Mouse (Mus musculus) CH12.LX (cell line): ENCODE data around the gene Rgs12. TPM values are rescaled to one million over a fixed set of nuclear protein-coding genes. Genes with fewer than 3 reads are reported as not detected.

Experiments used
- DNase-seq: peaks from one replicate; pipeline ENCODE4 v3.0.0-alpha.2; 2013; ENCODE audit errors: extremely low read depth
- H3K27ac ChIP-seq: 2 replicates; pipeline ENCODE4 v1.5.1; 2012; ENCODE audit warnings: low read depth, mild to moderate bottlenecking, control low read depth, moderate library complexity; ENCODE audit not compliant: insufficient read depth
- H3K27me3 ChIP-seq: replicated peaks from 2 replicates; pipeline ENCODE3; 2012; ENCODE audit warnings: inconsistent platforms
- H3K36me3 ChIP-seq, 2 experiments: replicated peaks in 1 of 2; 2 replicates each; pipeline versions ENCODE3 to v1.6.1; 2012; ENCODE audit warnings: inconsistent platforms in 1 of 2, low read length in 1 of 2, mild to moderate bottlenecking in 1 of 2, mixed read lengths in 1 of 2, moderate library complexity in 1 of 2; ENCODE audit not compliant: control insufficient read depth in 1 of 2, insufficient read depth in 1 of 2
- H3K4me1 ChIP-seq, 2 experiments: 2 replicates each; pipeline ENCODE4 v1.6.1; 2012; ENCODE audit warnings: inconsistent platforms in 1 of 2, moderate library complexity in 1 of 2; ENCODE audit not compliant: insufficient read depth in 2 of 2, control insufficient read depth in 1 of 2
- H3K4me2 ChIP-seq: 2 replicates; pipeline ENCODE4 v1.6.1; 2012; ENCODE audit warnings: low read depth, mild to moderate bottlenecking, control low read depth; ENCODE audit not compliant: poor library complexity, insufficient read depth, severe bottlenecking
- H3K4me3 ChIP-seq, 3 experiments: fragments of 150-350 bp in 1 of 3; sonication (generic) in 1 of 3; replicated peaks in 1 of 3; 2 replicates each; pipeline versions ENCODE3 to v1.5.1; 2011 to 2012; ENCODE audit warnings: low read depth in 2 of 3, low read length in 2 of 3, mild to moderate bottlenecking in 2 of 3, moderate library complexity in 2 of 3, control low read depth in 1 of 3, improper control_type of control experiment in 1 of 3, inconsistent platforms in 1 of 3, mixed read lengths in 1 of 3; ENCODE audit not compliant: poor library complexity in 1 of 3
- H3K79me2 ChIP-seq: replicated peaks from 2 replicates; pipeline ENCODE4 v1.6.1; 2012; ENCODE audit warnings: mild to moderate bottlenecking, moderate library complexity; ENCODE audit not compliant: control insufficient read depth, poor library complexity, insufficient read depth, severe bottlenecking; ENCODE audit errors: extremely low read depth
- H3K9ac ChIP-seq: 2 replicates; pipeline ENCODE4 v1.6.1; 2012; ENCODE audit warnings: low read depth, mild to moderate bottlenecking, control low read depth, moderate library complexity; ENCODE audit not compliant: insufficient read depth
- H3K9me3 ChIP-seq: replicated peaks from 2 replicates; pipeline ENCODE3; 2012; ENCODE audit warnings: low read length, inconsistent platforms, mixed read lengths
- BHLHE40 ChIP-seq: IDR thresholded peaks from 2 replicates; pipeline ENCODE4 v1.6.1; 2011; ENCODE audit warnings: mild to moderate bottlenecking, low read depth, low read length, improper control_type of control experiment
- CHD1 ChIP-seq: IDR thresholded peaks from 2 replicates; pipeline ENCODE4 v1.6.1; 2012; ENCODE audit warnings: low read depth, low read length, improper control_type of control experiment, inconsistent platforms
- CHD2 ChIP-seq: IDR thresholded peaks from 2 replicates; pipeline ENCODE4 v1.6.1; 2011; ENCODE audit warnings: low read length, improper control_type of control experiment
- CTCF ChIP-seq, 2 experiments: IDR thresholded peaks in 1 of 2; conservative IDR thresholded peaks in 1 of 2; 2 replicates each; pipeline ENCODE4 v1.5.1; 2011 to 2012; ENCODE audit warnings: low read depth in 2 of 2, low read length in 2 of 2, improper control_type of control experiment in 1 of 2, inconsistent platforms in 1 of 2, mild to moderate bottlenecking in 1 of 2, moderate library complexity in 1 of 2
- ELF1 ChIP-seq: IDR thresholded peaks from 2 replicates; pipeline ENCODE4 v1.6.1; 2014; ENCODE audit warnings: low read depth, mild to moderate bottlenecking, inconsistent platforms, low read length, improper control_type of control experiment
- EP300 ChIP-seq: IDR thresholded peaks from 2 replicates; pipeline ENCODE4 v1.6.1; 2011; ENCODE audit warnings: low read length, improper control_type of control experiment
- ETS1 ChIP-seq: conservative IDR thresholded peaks from 2 replicates; pipeline ENCODE4 v1.6.1; 2012; ENCODE audit warnings: low read depth, mild to moderate bottlenecking, inconsistent platforms, low read length, improper control_type of control experiment, moderate library complexity
- HCFC1 ChIP-seq: IDR thresholded peaks from 2 replicates; pipeline ENCODE4 v1.6.1; 2012; ENCODE audit warnings: low read depth, mild to moderate bottlenecking, inconsistent platforms, low read length, improper control_type of control experiment
- JUND ChIP-seq: conservative IDR thresholded peaks from 2 replicates; pipeline ENCODE4 v1.6.1; 2011; ENCODE audit warnings: low read depth, low read length, improper control_type of control experiment
- MAFK ChIP-seq: IDR thresholded peaks from 2 replicates; pipeline ENCODE4 v1.6.1; 2011; ENCODE audit warnings: low read length, improper control_type of control experiment; ENCODE audit not compliant: insufficient replicate concordance
- MEF2A ChIP-seq: IDR thresholded peaks from 2 replicates; pipeline ENCODE4 v1.6.1; 2014; ENCODE audit warnings: low read depth, mild to moderate bottlenecking, inconsistent platforms, low read length, improper control_type of control experiment, borderline replicate concordance
- MXI1 ChIP-seq: IDR thresholded peaks from 2 replicates; pipeline ENCODE4 v1.6.1; 2011; ENCODE audit warnings: mild to moderate bottlenecking, low read depth, low read length, improper control_type of control experiment
- NELFE ChIP-seq: IDR thresholded peaks from 2 replicates; pipeline ENCODE4 v1.6.1; 2011; ENCODE audit warnings: low read depth, low read length, improper control_type of control experiment
- NRF1 ChIP-seq: IDR thresholded peaks from 2 replicates; pipeline ENCODE4 v1.6.1; 2014; ENCODE audit warnings: low read depth, mild to moderate bottlenecking, inconsistent platforms, low read length, improper control_type of control experiment, moderate library complexity
- PAX5 ChIP-seq: IDR thresholded peaks from 2 replicates; pipeline ENCODE4 v1.6.1; 2012; ENCODE audit warnings: low read length, inconsistent platforms, mixed read lengths
- POLR2A ChIP-seq: IDR thresholded peaks from 2 replicates; pipeline ENCODE4 v1.6.1; 2011; ENCODE audit warnings: low read depth, mild to moderate bottlenecking, improper control_type of control experiment, low read length
- POLR2AphosphoS2 ChIP-seq: IDR thresholded peaks from 2 replicates; pipeline ENCODE4 v1.6.1; 2011; ENCODE audit warnings: low read depth, low read length, improper control_type of control experiment
- RAD21 ChIP-seq: IDR thresholded peaks from 2 replicates; pipeline ENCODE4 v1.6.1; 2011; ENCODE audit warnings: low read depth, mild to moderate bottlenecking, low read length, improper control_type of control experiment, moderate library complexity
- RCOR1 ChIP-seq: conservative IDR thresholded peaks from 2 replicates; pipeline ENCODE4 v1.6.1; 2012; ENCODE audit warnings: low read depth, mild to moderate bottlenecking, inconsistent platforms, low read length, improper control_type of control experiment
- SIN3A ChIP-seq: IDR thresholded peaks from 2 replicates; pipeline ENCODE4 v1.6.1; 2012; ENCODE audit warnings: low read length, improper control_type of control experiment, inconsistent platforms
- SMC3 ChIP-seq: IDR thresholded peaks from 2 replicates; pipeline ENCODE4 v1.6.1; 2011; ENCODE audit warnings: low read depth, low read length, improper control_type of control experiment
- UBTF ChIP-seq: IDR thresholded peaks from 2 replicates; pipeline ENCODE4 v1.6.1; 2012; ENCODE audit warnings: low read depth, mild to moderate bottlenecking, inconsistent platforms, low read length, improper control_type of control experiment, moderate library complexity
- USF1 ChIP-seq: IDR thresholded peaks from 2 replicates; pipeline ENCODE4 v1.6.1; 2014; ENCODE audit warnings: low read depth, mild to moderate bottlenecking, inconsistent platforms, low read length, improper control_type of control experiment
- ZC3H11A ChIP-seq: IDR thresholded peaks from 2 replicates; pipeline ENCODE4 v1.6.1; 2012; ENCODE audit warnings: low read depth, mild to moderate bottlenecking, inconsistent platforms, low read length, improper control_type of control experiment
- ZKSCAN1 ChIP-seq: IDR thresholded peaks from 2 replicates; pipeline ENCODE4 v1.6.1; 2012; ENCODE audit warnings: low read depth, inconsistent platforms, low read length, improper control_type of control experiment, borderline replicate concordance
- ZMIZ1 ChIP-seq: IDR thresholded peaks from 2 replicates; pipeline ENCODE4 v1.6.1; 2012; ENCODE audit warnings: low read depth, mild to moderate bottlenecking, inconsistent platforms, low read length, improper control_type of control experiment
- ZNF384 ChIP-seq: IDR thresholded peaks from 2 replicates; pipeline ENCODE4 v1.6.1; 2012; ENCODE audit warnings: low read depth, low read length, improper control_type of control experiment, inconsistent platforms
- dilution Hi-C: fragments of 300-500 bp; cut with MboI; formaldehyde crosslinking; loops from 2 replicates; pipeline ENCODE4 v1.14.3; 2020; ENCODE audit warnings: low sequenced_read_pairs; ENCODE audit not compliant: extremely low pct_unique_long_range_greater_than_20kb, extremely low pct_ligation_motif_present
- in situ Hi-C: fragments of 300-500 bp; cut with MboI; formaldehyde crosslinking; loops from 3 replicates; pipeline ENCODE4 v1.14.3; 2019; ENCODE audit warnings: low sequenced_read_pairs, low pct_ligation_motif_present, low pct_unique_long_range_greater_than_20kb, mixed read lengths
- polyA plus RNA-seq: library from polyadenylated mRNA; unstranded; fragments of >175 nt; gene quantifications from 2 replicates; pipeline ENCODE4 v1.2.1, GENCODE M21; 2012; ENCODE audit warnings: low read depth; ENCODE audit not compliant: insufficient read length
- total RNA-seq, 2 experiments: library from RNA; depleted of rRNA; stranded (reverse); fragments of 300-350 nt in 1 of 2; fragments of >200 nt in 1 of 2; gene quantifications; 2 replicates each; pipeline ENCODE4 v1.2.3; 2012 to 2014

Gene Rgs12
- total and polyA plus RNA-seq, 3 experiments, result 6.8 to 9.8 (median 8.1) TPM

DNA sequence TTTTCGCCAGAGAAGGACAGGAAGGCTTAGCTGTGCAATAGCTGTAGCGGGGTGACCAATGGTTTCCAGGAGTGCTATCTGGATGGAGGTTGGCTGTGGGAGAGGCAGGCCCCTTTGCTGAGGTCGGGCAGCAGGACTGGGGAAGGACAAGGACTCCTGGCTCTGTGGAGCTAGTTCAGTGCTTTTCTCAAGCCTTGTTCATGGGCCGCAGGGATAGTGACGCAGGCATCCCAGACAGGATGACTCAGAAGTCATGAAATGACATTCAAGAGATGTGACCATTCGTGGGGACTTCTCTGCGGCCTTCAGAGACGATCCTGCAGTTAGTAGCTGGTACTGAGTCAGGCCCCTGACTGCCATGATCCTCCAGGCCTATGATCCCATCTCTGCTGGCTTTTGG is 121.1 kb downstream of the Rgs12 start:
- no peak overlapping the region for H3K4me3 ChIP-seq
- no peaks in the 10 kb centered on the region for H3K79me2 ChIP-seq
- H3K9ac ChIP-seq, result no peak overlapping the region
- dilution Hi-C loops, result no loop called here
- no peaks in the 10 kb centered on the region for H3K9me3 ChIP-seq
- no peak overlapping the region for H3K4me2 ChIP-seq
- H3K27ac ChIP-seq, result no peak overlapping the region
- TF ChIP-seq NELFE (no peak), ZMIZ1 (no peak), HCFC1 (no peak), UBTF (no peak), MAFK (no peak), MXI1 (no peak), POLR2A (no peak), EP300 (no peak), ZC3H11A (no peak), JUND (no peak), ZNF384 (no peak), BHLHE40 (no peak), RCOR1 (no peak), MEF2A (no peak), PAX5 (no peak), SMC3 (no peak)
- peaks cover 93% of the 10 kb centered on the region for H3K27me3 ChIP-seq
- in situ Hi-C loops, result no loop called here
- no peak for DNase-seq
- no peaks in the 10 kb centered on the region for H3K4me1 ChIP-seq
- H3K36me3 ChIP-seq, result no peaks in the 10 kb centered on the region

DNA sequence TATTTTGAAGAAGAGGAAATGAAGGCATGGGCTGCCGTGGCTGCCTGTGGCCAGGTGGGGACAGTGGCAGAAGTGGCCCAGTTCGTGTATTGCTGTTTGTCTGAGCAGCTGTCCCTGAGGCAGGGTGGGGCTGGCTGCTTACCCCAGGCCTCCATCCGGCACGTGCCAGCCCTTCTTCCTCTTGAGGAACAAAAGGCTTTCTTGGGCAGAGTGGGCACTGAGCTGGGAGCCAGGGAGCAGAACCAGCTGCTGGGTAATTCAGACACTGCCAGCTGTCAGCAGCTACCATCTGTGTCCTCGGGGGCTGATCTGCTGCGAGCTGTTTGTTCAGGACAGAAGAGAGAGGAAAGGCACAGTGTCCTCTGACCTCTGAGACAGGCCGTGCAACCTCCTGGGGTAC is 121.7 kb downstream of the Rgs12 start:
- Histone ChIP-seq H3K27ac (no peak overlapping the region), H3K4me1 (no peaks in the 10 kb centered on the region), H3K4me2 (no peak overlapping the region), H3K27me3 (peaks cover 94% of the 10 kb centered on the region), H3K36me3 (no peaks in the 10 kb centered on the region), H3K4me3 (no peak overlapping the region), H3K9me3 (no peaks in the 10 kb centered on the region), H3K9ac (no peak overlapping the region), H3K79me2 (no peaks in the 10 kb centered on the region)
- no peak for TF ChIP-seq CHD1
- 0 out of 2 replicates have a peak, but pooled peaks have one; percentile 15 for TF ChIP-seq BHLHE40
- dilution Hi-C loops (no loop called here), in situ Hi-C loops (no loop called here)
- DNase-seq, result no peak

DNA sequence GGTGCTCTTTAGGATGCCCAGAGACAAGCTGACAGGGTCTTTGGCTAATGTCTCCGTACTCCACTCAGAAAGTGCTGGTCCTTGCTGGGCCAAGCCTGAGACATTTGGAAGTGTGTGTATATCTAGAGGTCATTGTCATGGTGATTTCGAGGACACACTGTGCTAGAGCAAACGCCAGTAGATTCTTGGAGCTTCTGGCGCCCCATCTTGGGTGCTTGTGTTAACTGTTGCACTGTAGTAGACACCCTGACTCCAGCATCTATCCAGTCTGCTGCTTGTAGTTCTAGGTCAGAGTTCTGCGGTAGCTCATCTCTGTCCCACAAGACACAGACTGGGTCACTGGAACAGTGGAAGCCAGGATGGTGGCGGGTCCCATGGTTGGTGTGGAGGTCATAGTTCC is 122.6 kb downstream of the Rgs12 start:
- no peak overlapping the region for H3K4me3 ChIP-seq
- no peak overlapping the region for H3K27ac ChIP-seq
- H3K79me2 ChIP-seq, result no peaks in the 10 kb centered on the region
- dilution Hi-C loops (no loop called here), in situ Hi-C loops (no loop called here)
- H3K27me3 ChIP-seq, result peaks cover 94% of the 10 kb centered on the region
- H3K36me3 ChIP-seq, result no peaks in the 10 kb centered on the region
- H3K9ac ChIP-seq, result no peak overlapping the region
- no peak overlapping the region for H3K4me2 ChIP-seq
- no peaks in the 10 kb centered on the region for H3K4me1 ChIP-seq
- DNase-seq, result no peak
- H3K9me3 ChIP-seq, result no peaks in the 10 kb centered on the region
- TF ChIP-seq MXI1 (no peak), CHD2 (no peak), ZC3H11A (no peak), CTCF (conservative IDR thresholded peaks at IDR 0.05 in 1 of 2, IDR thresholded peaks at IDR 0.05 in 1 of 2; ENCODE audit: low read depth in 2 of 2, low read length in 2 of 2) (no peak), RAD21 (no peak), RCOR1 (no peak), USF1 (no peak), MEF2A (no peak), JUND (no peak), NELFE (no peak), ELF1 (no peak), ZNF384 (no peak), SIN3A (no peak), ZKSCAN1 (no peak), SMC3 (no peak), ZMIZ1 (no peak), ETS1 (no peak), POLR2AphosphoS2 (no peak), NRF1 (no peak)
